Mouse (Mus musculus) olfactory bulb, adult 2 months (tissue): Measurements from ENCODE around the gene Osbpl2. TPM values are rescaled to one million over a fixed set of nuclear protein-coding genes. Genes with fewer than 3 reads are reported as not detected.
"Not testable (repeated sequence)": the region's sequence is repeated elsewhere in the genome, so short reads cannot be mapped to it uniquely, and the experiment has no call there.

Experiments
- H3K27ac ChIP-seq: fragments of 200-500 bp; 2 replicates; pipeline ENCODE4 v1.5.1; 2012; ENCODE audit warnings: low read depth, low read length; ENCODE audit not compliant: insufficient read depth
- H3K4me1 ChIP-seq: fragments of 200-500 bp; 2 replicates; pipeline ENCODE4 v1.6.1; 2012; ENCODE audit warnings: low read length; ENCODE audit not compliant: control insufficient read depth, insufficient read depth
- H3K4me3 ChIP-seq: fragments of 200-500 bp; 2 replicates; pipeline ENCODE4 v1.5.1; 2012; ENCODE audit warnings: mild to moderate bottlenecking, low read depth, low read length, moderate library complexity; ENCODE audit not compliant: insufficient read depth
- CTCF ChIP-seq: fragments of 200-500 bp; IDR thresholded peaks from 2 replicates; pipeline ENCODE4 v1.5.1; 2012; ENCODE audit warnings: low read depth, mild to moderate bottlenecking, low read length, moderate library complexity; ENCODE audit not compliant: insufficient read depth
- POLR2A ChIP-seq: fragments of 200-500 bp; IDR thresholded peaks from 2 replicates; pipeline ENCODE4 v1.6.1; 2012; ENCODE audit warnings: mild to moderate bottlenecking, low read depth, low read length, moderate library complexity; ENCODE audit not compliant: insufficient read depth
- WGBS: fragments of 180-500 bp; shearing (Covaris S2); methylation state at CpG from one replicate; pipeline ENCODE4 v1.1.7; 2018; 5-methylcytosine and 5-hydroxymethylcytosine counted together
- polyA plus RNA-seq: library from polyadenylated mRNA; stranded (reverse); fragments of >200 nt; gene quantifications from 2 replicates; pipeline ENCODE4 v1.2.4, GENCODE M21; 2012; ENCODE audit warnings: low replicate concordance; ENCODE audit not compliant: missing spikeins, insufficient read depth, insufficient read length

Gene Osbpl2
- polyA plus RNA-seq, 1 experiment = not detected

GRCm38 (mm10) chr2:180170806-180171521 is 51.9 kb downstream of the Osbpl2 start, which contains the start of gene Adrm1:
Gene Adrm1 (plus strand): TSS chr2:180171485.
- TF ChIP-seq CTCF (peak; percentile 94), POLR2A (no peak)
- 5% methylated on average over 41 of the region's 41 CpGs for WGBS

GRCm38 (mm10) chr2:180171522-180172070 is 52.5 kb downstream of the Osbpl2 start:
- Histone ChIP-seq H3K4me1 (peaks cover 25% of the 10 kb centered on the region), H3K4me3 (peak overlapping the region; percentile 97), H3K27ac (peak overlapping the region; percentile 74)
- under 1% methylated on average over 80 of the region's 80 CpGs for WGBS
- TF ChIP-seq POLR2A = peak; percentile 79; the same call in 1 of the 2 replicates
- no peak for TF ChIP-seq CTCF

More at GRCm38 (mm10) chr2:180170806-180171521, 51.9 kb downstream of the Osbpl2 start, which contains the start of gene Adrm1:
- Histone ChIP-seq H3K4me3 (peak within 1 kb of the TSS; percentile 97), H3K27ac (peak within 1 kb of the TSS; percentile 74), H3K4me1 (peaks cover 25% of the 10 kb centered on the region)

DNA sequence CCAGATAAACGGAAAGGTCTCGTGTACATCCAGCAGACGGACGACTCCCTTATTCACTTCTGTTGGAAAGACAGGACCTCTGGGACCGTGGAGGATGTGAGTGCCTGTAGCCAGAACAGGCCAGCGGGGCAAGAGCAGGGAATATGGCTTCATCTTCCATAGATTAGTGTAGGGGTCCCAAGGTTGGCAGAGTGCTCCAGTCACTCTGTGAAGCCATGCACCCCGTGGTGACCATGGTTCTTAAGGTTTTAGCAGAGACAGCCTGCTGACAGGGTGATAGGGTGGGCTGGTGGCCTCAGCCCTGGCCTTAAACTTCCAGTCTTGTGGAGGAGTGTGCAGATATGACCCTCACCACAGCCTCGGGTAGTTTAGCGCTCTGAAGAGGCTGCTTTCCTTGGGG is 53.0 kb downstream of the Osbpl2 start:
- under 1% methylated on average over 9 of the region's 9 CpGs for WGBS
- no peak for TF ChIP-seq CTCF
- no peak for TF ChIP-seq POLR2A
- H3K4me1 ChIP-seq = peaks cover 25% of the 10 kb centered on the region
- peak overlapping the region; percentile 97 for H3K4me3 ChIP-seq
- no peak overlapping the region for H3K27ac ChIP-seq

- TF ChIP-seq POLR2A = no peak
- no peak for TF ChIP-seq CTCF
- 73% methylated on average over 4 of the region's 4 CpGs for WGBS
- no peak overlapping the region for H3K27ac ChIP-seq
- peak overlapping the region; percentile 97; the same call in 1 of the 2 replicates for H3K4me3 ChIP-seq
- H3K4me1 ChIP-seq = peaks cover 25% of the 10 kb centered on the region
Observed at GRCm38 (mm10) chr2:180173163-180173562, 54.1 kb downstream of the Osbpl2 start.

DNA sequence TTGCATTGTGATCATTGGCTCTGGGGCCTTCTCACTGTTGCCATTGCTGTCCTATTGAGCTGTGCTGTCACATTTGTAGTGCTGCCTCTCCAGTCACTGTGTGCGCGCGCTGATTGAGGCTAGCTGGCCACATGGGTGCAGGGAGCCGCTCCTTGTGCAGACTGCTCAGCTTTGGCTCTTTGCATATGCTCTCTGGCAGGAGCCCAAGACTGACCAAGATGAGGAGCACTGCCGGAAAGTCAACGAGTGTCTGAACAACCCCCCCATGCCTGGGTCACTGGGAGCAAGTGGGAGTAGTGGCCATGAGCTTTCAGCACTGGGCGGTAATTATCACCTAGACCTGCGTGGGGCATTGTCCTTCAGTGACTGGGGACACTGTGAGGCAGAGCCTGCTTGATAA is 54.6 kb downstream of the Osbpl2 start:
- not testable (repeated sequence) for H3K27ac ChIP-seq, H3K4me3 ChIP-seq
- H3K4me1 ChIP-seq = peaks cover 25% of the 10 kb centered on the region
- 80% methylated on average over 8 of the region's 8 CpGs for WGBS

DNA sequence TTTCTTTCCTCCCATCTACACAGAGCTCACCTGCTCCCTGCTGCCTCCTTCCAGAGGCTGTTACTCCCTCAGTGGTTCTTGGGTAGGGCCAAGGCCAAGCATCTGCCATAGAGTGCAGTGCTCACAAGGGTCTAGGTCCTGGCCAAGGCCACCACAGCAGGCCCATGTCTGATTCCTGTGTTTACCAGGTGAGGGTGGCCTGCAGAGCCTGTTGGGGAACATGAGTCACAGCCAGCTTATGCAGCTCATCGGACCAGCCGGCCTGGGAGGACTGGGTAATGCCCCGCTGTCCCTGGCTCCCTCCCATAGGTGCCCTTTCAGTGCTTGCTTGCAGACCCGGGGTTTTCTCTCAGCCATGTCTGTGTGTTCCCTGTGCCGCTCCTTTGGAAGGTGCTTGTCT is 55.0 kb downstream of the Osbpl2 start:
- TF ChIP-seq POLR2A (no peak), CTCF (no peak)
- Histone ChIP-seq H3K4me1 (peaks cover 25% of the 10 kb centered on the region), H3K27ac (no peak overlapping the region), H3K4me3 (no peak overlapping the region)
- 85% methylated on average over 5 of the region's 5 CpGs for WGBS

DNA sequence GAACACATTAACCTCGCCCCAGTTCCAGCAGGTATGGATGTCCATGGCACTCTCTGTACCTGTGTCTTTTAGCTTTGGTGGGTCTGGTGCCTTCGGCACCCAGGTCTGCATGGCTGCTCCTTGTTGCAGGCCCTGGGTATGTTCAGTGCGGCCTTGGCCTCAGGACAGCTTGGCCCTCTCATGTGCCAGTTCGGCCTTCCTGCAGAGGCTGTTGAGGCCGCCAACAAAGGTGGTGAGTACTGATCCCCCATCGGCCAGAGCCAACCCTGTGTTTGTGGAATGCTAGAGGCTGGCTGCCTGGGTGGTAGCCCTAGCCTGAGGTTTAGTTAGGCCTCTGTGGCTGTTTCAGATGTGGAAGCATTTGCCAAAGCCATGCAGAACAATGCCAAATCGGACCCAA is 56.6 kb downstream of the Osbpl2 start:
- H3K27ac ChIP-seq = no peak overlapping the region

GRCm38 (mm10) chr2:180181542-180181941 is 62.4 kb downstream of the Osbpl2 start:
- no peak overlapping the region for H3K4me3 ChIP-seq
- H3K4me1 ChIP-seq = 0 out of 2 replicates have a peak, but pooled peaks cover 2% of the 10 kb centered on the region
- H3K27ac ChIP-seq = no peak overlapping the region
- TF ChIP-seq POLR2A (no peak), CTCF (no peak)
- WGBS = 87% methylated on average over 9 of the region's 9 CpGs

More for the DNA sequence above, 56.6 kb downstream of the Osbpl2 start:
- 88% methylated on average over 7 of the region's 7 CpGs for WGBS
- Histone ChIP-seq H3K4me3 (no peak overlapping the region), H3K4me1 (peaks cover 21% of the 10 kb centered on the region)
- TF ChIP-seq POLR2A (no peak), CTCF (no peak)

DNA sequence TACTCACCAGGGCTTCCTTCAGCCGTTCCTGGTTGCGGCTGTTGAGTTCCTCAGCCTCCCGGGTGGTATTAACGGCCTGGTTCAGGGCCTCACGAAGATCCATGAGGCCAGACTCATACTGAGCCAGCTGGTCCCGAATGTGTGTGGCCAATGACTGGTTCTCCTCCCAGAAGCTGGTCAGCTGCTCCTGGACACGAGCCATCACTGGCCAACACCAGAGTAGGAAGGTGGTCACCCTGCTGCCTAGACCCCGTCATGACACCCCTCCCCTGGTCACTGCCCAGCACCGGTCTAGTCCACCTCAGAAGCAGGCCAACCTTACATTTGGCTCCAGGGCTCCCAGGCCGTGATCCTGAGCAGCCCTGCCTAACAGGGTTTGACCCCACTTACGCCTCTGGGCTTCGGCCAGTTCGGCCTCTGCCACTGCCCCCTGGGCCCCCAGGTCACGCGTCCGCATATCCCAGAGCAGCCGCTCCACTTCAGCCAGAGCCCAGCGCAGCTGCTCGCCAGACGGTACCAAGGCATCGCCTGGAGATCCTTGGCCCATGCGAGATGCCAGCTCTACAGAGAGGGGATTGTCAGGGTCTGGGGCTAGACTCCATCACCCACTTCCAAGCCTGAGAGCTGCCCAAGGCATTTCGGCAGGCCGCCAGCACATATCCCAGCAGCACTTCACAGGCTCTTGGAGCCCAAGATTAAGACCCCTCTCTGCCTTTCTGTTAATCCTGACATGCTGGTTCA is 65.1 kb downstream of the Osbpl2 start:
- peaks cover 19% of the 10 kb centered on the region for H3K4me1 ChIP-seq
- no peak overlapping the region for H3K4me3 ChIP-seq
- TF ChIP-seq CTCF (no peak), POLR2A (no peak)
- 76% methylated on average over 24 of the region's 24 CpGs for WGBS
- H3K27ac ChIP-seq = no peak overlapping the region
